Mouse (Mus musculus) heart, postnatal 36 days (tissue): ENCODE measurements at regions not wholly inside any gene's neighbourhood (a gene's known extent, or its start where the extent isn't known, plus 50 kb on each side); places are given as distances from the start of the nearest gene placed in this dataset.

Experiments
- DNase-seq, 2 experiments: peaks; one replicate each; pipeline ENCODE4 v3.0.0; 2021 to 2022
- intact Hi-C: fragments of 180-260 bp; cut with DNase I; formaldehyde crosslinking; loops from one replicate; pipeline ENCODE4 v1.15.1; 2025

- intact Hi-C loops = no loop called here
- no peak for DNase-seq
These were observed 381.0 kb downstream of the Igsf11 start for GRCm38 (mm10) chr16:39273490-39273889.

- no peak for DNase-seq
- intact Hi-C loops = no loop called here
These were observed 392.0 kb downstream of the Igsf11 start for GRCm38 (mm10) chr16:39284484-39284883.

- intact Hi-C loops = no loop called here
- no peak for DNase-seq
These were observed 392.7 kb downstream of the Igsf11 start for GRCm38 (mm10) chr16:39285028-39285744.

GRCm38 (mm10) chr16:39286797-39287565 is 394.5 kb downstream of the Igsf11 start:
- no peak for DNase-seq
- intact Hi-C loops = no loop called here

- intact Hi-C loops = no loop called here
- no peak for DNase-seq
These were observed 406.4 kb downstream of the Igsf11 start for GRCm38 (mm10) chr16:39298856-39299255.

GRCm38 (mm10) chr16:39302902-39303361 is 410.5 kb downstream of the Igsf11 start:
- intact Hi-C loops = no loop called here
- DNase-seq = no peak

- DNase-seq = no peak
- intact Hi-C loops = no loop called here
These were observed 410.9 kb downstream of the Igsf11 start for GRCm38 (mm10) chr16:39303371-39303770.

GRCm38 (mm10) chr16:39307951-39308350 is 415.5 kb downstream of the Igsf11 start:
- intact Hi-C loops = no loop called here
- no peak for DNase-seq

GRCm38 (mm10) chr16:39316752-39317594 is 424.5 kb downstream of the Igsf11 start:
- peak; percentile 7 to 25 for DNase-seq
- intact Hi-C loops = no loop called here

GRCm38 (mm10) chr16:39325627-39326026 is 433.2 kb downstream of the Igsf11 start:
- intact Hi-C loops = no loop called here
- DNase-seq = no peak

GRCm38 (mm10) chr16:39363657-39364056 is 471.2 kb downstream of the Igsf11 start:
- intact Hi-C loops = no loop called here

GRCm38 (mm10) chr16:39368276-39368675 is 475.8 kb downstream of the Igsf11 start:
- no peak for DNase-seq
- intact Hi-C loops = no loop called here

More at GRCm38 (mm10) chr16:39363657-39364056, 471.2 kb downstream of the Igsf11 start:
- no peak for DNase-seq

- intact Hi-C loops = no loop called here
- no peak for DNase-seq
These were observed 482.1 kb downstream of the Igsf11 start for GRCm38 (mm10) chr16:39374616-39375015.

- DNase-seq = no peak
- intact Hi-C loops = no loop called here
These were observed 487.5 kb downstream of the Igsf11 start for GRCm38 (mm10) chr16:39379959-39380358.

GRCm38 (mm10) chr16:39389943-39390342 is 497.5 kb downstream of the Igsf11 start:
- intact Hi-C loops = no loop called here
- DNase-seq = no peak

- intact Hi-C loops = no loop called here
These were observed 498.2 kb downstream of the Igsf11 start for GRCm38 (mm10) chr16:39390626-39391025.

GRCm38 (mm10) chr16:39402101-39402749 is 509.8 kb downstream of the Igsf11 start:
- intact Hi-C loops = no loop called here
- no peak for DNase-seq

More at GRCm38 (mm10) chr16:39390626-39391025, 498.2 kb downstream of the Igsf11 start:
- no peak for DNase-seq

- intact Hi-C loops = no loop called here
- no peak for DNase-seq
These were observed 539.1 kb downstream of the Igsf11 start for GRCm38 (mm10) chr16:39431581-39431980.

GRCm38 (mm10) chr16:39445740-39446139 is 538.4 kb upstream of the Lsamp start:
- intact Hi-C loops = no loop called here
- DNase-seq = no peak

GRCm38 (mm10) chr16:39453400-39454138 is 530.6 kb upstream of the Lsamp start:
- intact Hi-C loops = no loop called here
- DNase-seq = no peak
